Mouse (Mus musculus) heart, adult 2 months (tissue): ENCODE measurements around the gene Ms4a3. TPM values are rescaled to one million over a fixed set of nuclear protein-coding genes. Genes with fewer than 3 reads are reported as not detected.

Experiments used
- DNase-seq, 2 experiments: peaks; one replicate each; pipeline ENCODE4 v3.0.0; 2021
- H3K27ac ChIP-seq: fragments of 200-600 bp; 2 replicates; pipeline ENCODE4 v1.8.1; 2022
- H3K27me3 ChIP-seq: fragments of 200-500 bp; 2 replicates; pipeline ENCODE4 v1.6.1; 2012; ENCODE audit warnings: mild to moderate bottlenecking, low read length, inconsistent platforms, mixed read lengths; ENCODE audit not compliant: control insufficient read depth, insufficient read depth
- H3K36me3 ChIP-seq: fragments of 200-500 bp; 2 replicates; pipeline ENCODE4 v1.6.1; 2012; ENCODE audit warnings: low read length, inconsistent platforms; ENCODE audit not compliant: control insufficient read depth, insufficient read depth
- H3K4me1 ChIP-seq: fragments of 200-500 bp; 2 replicates; pipeline ENCODE4 v1.6.1; 2011; ENCODE audit warnings: low read length; ENCODE audit not compliant: control insufficient read depth, insufficient read depth
- H3K4me3 ChIP-seq: fragments of 200-600 bp; 2 replicates; pipeline ENCODE4 v1.8.1; 2022
- H3K79me2 ChIP-seq: fragments of 200-500 bp; replicated peaks from 2 replicates; pipeline ENCODE4 v1.6.1; 2012; ENCODE audit warnings: mild to moderate bottlenecking, inconsistent platforms, low read length, moderate library complexity, mixed read lengths; ENCODE audit not compliant: control insufficient read depth, insufficient read depth
- H3K9ac ChIP-seq: fragments of 200-500 bp; 2 replicates; pipeline ENCODE4 v1.6.1; 2012; ENCODE audit warnings: low read depth, mild to moderate bottlenecking, control low read depth, inconsistent platforms, low read length, mixed read lengths
- CTCF ChIP-seq: fragments of 200-600 bp; IDR thresholded peaks from 2 replicates; pipeline ENCODE4 v1.8.1; 2022; ENCODE audit warnings: antibody characterized with exemption, mild to moderate bottlenecking, moderate library complexity
- EP300 ChIP-seq: fragments of 200-500 bp; IDR thresholded peaks from 2 replicates; pipeline ENCODE4 v1.6.1; 2011; ENCODE audit warnings: low read depth, low read length, control low read depth; ENCODE audit not compliant: insufficient read depth
- POLR2A ChIP-seq: fragments of 200-500 bp; IDR thresholded peaks from 2 replicates; pipeline ENCODE4 v1.6.1; 2011; ENCODE audit warnings: mild to moderate bottlenecking, low read depth, low read length, control low read depth; ENCODE audit not compliant: insufficient read depth
- WGBS: fragments of 180-500 bp; shearing (Covaris S2); methylation state at CpG from one replicate; pipeline ENCODE4 v1.1.7; 2018; 5-methylcytosine and 5-hydroxymethylcytosine counted together
- intact Hi-C: fragments of 180-260 bp; cut with DNase I; formaldehyde crosslinking; loops from one replicate; pipeline ENCODE4 v1.15.1; 2025
- polyA plus RNA-seq: library from polyadenylated mRNA; depleted of rRNA; stranded (reverse); fragments of >200 nt; gene quantifications from 2 replicates; pipeline ENCODE4 v1.2.3, GENCODE M21; 2012
- total RNA-seq, 2 experiments: library from RNA; stranded (reverse); gene quantifications; 2 replicates each; pipeline ENCODE4 v1.2.3; 2021

The Ms4a3 gene
- total and polyA plus RNA-seq, 3 experiments: not detected

DNA sequence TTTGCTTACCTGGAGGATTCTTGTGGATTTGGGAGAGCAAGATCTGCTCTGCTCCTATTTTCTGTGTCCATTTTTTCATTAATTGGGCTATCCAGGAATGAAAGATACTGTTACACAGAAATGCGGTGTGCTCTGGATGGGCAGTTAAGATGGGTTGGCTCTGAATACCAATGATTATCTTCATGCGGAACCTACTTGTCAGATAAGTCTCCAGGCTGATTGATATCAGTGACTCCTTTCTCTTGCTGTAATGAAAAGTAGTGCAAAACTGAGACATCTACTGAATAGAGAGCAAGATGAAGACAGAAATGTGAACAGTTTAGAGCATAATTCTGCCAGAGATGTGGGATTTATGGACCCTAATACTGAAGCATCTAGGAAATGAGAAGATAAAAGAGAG lies 17.1 kb downstream of the Ms4a3 start, which contains the start of gene Ms4a2:
TSS of gene Ms4a2 (minus strand) at position 169 of the 400 bp plus-strand sequence.
- no peaks in the 10 kb centered on the region for H3K4me1 ChIP-seq
- no peaks in the 10 kb centered on the region for H3K36me3 ChIP-seq
- DNase-seq: no peak
- no peaks in the 10 kb centered on the region for H3K79me2 ChIP-seq
- H3K4me3 ChIP-seq: no peak within 1 kb of the TSS
- no peaks in the 10 kb centered on the region for H3K27me3 ChIP-seq
- WGBS: 82% methylated on average over 2 of the region's 2 CpGs
- intact Hi-C loops: no loop called here
- no peak within 1 kb of the TSS for H3K9ac ChIP-seq
- TF ChIP-seq POLR2A (no peak), CTCF (no peak), EP300 (no peak)
- H3K27ac ChIP-seq: no peak within 1 kb of the TSS

DNA sequence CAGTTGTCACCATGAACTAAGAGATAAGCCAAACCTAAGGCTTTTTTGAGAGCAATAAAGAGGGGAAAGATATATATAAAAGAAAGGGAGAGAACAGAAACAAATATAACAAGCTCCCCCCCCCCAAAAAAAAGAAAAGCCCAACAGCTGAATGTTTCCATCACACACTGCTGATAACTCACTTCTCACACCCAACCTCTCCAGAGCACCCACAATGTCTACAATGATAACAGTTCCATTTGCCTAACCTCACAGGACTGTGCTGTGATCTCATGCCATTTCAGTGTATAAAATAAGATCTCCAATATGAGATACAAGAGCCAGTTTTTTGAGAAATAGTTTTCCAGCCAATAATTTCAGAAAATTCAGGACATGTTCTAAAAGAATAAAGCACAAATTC lies 22.7 kb downstream of the Ms4a3 start:
- Histone ChIP-seq H3K79me2 (no peaks in the 10 kb centered on the region), H3K9ac (no peak overlapping the region), H3K4me1 (no peaks in the 10 kb centered on the region), H3K27ac (no peak overlapping the region), H3K27me3 (no peaks in the 10 kb centered on the region), H3K36me3 (no peaks in the 10 kb centered on the region), H3K4me3 (no peak overlapping the region)
- TF ChIP-seq CTCF: no peak
- TF ChIP-seq POLR2A: no peak
- TF ChIP-seq EP300: no peak
- DNase-seq: no peak
- intact Hi-C loops: loop anchor here (5.0 kb wide), 1 partner anchor 741 kb away; no protein-coding TSS in a partner anchor

DNA sequence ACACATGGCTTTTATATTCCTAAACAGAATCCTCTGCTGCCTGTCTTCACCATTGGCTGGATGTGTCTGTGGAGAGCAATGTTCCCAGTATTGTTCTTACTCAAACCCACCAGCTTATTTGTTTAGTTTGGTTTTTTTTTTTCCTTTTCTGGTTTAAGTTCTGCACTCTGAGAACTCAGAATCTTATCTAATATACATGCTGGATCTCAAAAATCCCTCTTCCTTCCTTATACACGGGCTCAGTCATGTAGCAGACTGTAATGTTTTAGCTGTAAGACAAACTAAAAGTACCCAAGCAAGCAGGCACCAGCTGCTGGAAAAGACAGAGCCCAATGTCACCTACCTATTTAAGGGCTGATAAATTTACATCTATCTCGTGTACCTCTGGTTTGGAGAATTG lies 25.8 kb downstream of the Ms4a3 start:
- TF ChIP-seq EP300 (no peak), CTCF (no peak), POLR2A (no peak)
- WGBS: 34% methylated on average over 2 of the region's 2 CpGs
- no peak for DNase-seq

DNA sequence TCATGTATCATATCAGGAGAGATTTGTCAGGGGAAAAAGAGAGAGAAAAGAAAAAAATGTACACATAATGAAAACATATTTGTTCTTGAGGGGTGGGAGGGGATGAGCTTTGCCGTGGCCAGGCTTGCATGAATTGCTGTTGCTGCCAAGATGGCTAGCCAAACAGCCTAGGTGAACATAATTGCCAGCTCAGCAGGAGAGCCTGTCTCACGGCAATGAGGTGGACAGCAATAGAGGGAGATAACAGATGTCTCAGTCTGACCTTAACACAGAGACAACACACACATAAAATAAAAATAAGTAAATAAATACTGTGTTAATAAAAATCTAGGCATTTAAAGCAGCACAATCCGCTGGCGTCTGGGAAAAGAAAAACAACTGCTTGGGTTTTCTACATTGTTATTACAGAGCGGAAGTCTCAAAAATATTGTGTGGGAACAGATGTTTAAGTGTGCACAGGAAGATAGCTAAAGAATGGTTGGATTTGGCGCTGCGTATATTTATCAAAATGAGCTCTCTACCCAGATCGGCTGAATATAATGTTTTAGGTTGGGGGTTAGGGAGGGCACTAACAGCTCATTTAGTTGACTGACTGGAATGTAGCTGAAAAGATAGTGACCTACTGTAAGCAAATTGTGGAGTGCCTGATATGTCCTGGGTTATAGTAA lies 26.7 kb downstream of the Ms4a3 start:
- Histone ChIP-seq H3K36me3 (no peaks in the 10 kb centered on the region), H3K4me1 (no peaks in the 10 kb centered on the region), H3K9ac (no peak overlapping the region), H3K4me3 (no peak overlapping the region), H3K27me3 (no peaks in the 10 kb centered on the region), H3K27ac (no peak overlapping the region), H3K79me2 (no peaks in the 10 kb centered on the region)
- TF ChIP-seq EP300: no peak
- TF ChIP-seq POLR2A: no peak
- TF ChIP-seq CTCF: no peak
- no peak for DNase-seq
- intact Hi-C loops: loop anchor here (5.0 kb wide), 1 partner anchor 153 kb away; no protein-coding TSS in a partner anchor
- WGBS: 51% methylated on average over 8 of the region's 8 CpGs

More for the DNA sequence above, 25.8 kb downstream of the Ms4a3 start:
- Histone ChIP-seq H3K4me1 (no peaks in the 10 kb centered on the region), H3K36me3 (no peaks in the 10 kb centered on the region), H3K27ac (no peak overlapping the region), H3K4me3 (no peak overlapping the region), H3K27me3 (no peaks in the 10 kb centered on the region), H3K79me2 (no peaks in the 10 kb centered on the region), H3K9ac (no peak overlapping the region)
- intact Hi-C loops: loop anchor here (5.0 kb wide), 2 partner anchors 152 to 738 kb away; no protein-coding TSS in a partner anchor

DNA sequence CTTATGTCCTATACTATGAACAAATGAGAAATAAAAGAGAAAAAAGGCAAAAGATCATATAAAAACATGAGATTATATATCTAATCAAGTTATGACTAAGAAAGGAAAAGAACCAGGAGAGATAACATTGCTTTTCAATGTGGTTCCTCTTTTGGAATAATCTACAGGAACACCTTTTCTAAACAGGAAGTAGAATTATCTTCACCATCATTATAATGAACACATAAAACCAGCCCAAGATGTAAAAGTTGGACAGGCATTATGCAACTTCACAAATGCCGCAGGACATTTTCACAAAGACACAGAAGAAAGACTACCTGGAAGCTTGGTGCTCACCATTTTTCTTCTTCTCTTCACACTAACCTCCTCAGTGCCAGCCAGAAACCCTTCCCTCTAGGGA lies 27.6 kb downstream of the Ms4a3 start:
- Histone ChIP-seq H3K79me2 (no peaks in the 10 kb centered on the region), H3K9ac (no peak overlapping the region), H3K4me1 (no peaks in the 10 kb centered on the region), H3K4me3 (no peak overlapping the region), H3K27me3 (no peaks in the 10 kb centered on the region), H3K27ac (no peak overlapping the region), H3K36me3 (no peaks in the 10 kb centered on the region)
- no peak for DNase-seq
- 84% methylated on average over 1 of the region's 1 CpGs for WGBS
- no peak for TF ChIP-seq EP300
- no peak for TF ChIP-seq POLR2A
- TF ChIP-seq CTCF: no peak
- intact Hi-C loops: loop anchor here (5.0 kb wide), 1 partner anchor 154 kb away; no protein-coding TSS in a partner anchor

DNA sequence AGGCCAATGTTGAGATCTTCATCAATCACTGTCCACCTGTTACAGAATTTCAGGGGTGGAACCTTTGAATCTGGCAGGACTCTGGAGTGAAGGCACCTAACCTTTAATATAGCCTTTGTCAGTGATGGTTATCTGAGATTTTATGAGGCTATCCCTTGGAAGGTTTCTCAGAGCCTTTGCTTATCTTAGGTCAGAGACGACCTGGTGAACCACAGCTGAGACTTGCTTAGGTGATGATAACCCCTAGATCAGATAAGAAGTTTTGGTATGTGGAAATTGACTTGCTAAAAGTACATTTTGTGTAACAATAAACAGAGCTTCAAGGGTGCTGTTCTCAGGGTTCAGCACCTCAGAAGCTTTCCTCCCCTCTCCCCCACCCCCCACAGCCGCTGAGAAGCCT lies 28.4 kb downstream of the Ms4a3 start:
- no peak overlapping the region for H3K4me3 ChIP-seq
- TF ChIP-seq CTCF (no peak), EP300 (no peak), POLR2A (no peak)
- no peaks in the 10 kb centered on the region for H3K4me1 ChIP-seq
- 56% methylated on average over 2 of the region's 2 CpGs for WGBS
- H3K27me3 ChIP-seq: no peaks in the 10 kb centered on the region
- H3K36me3 ChIP-seq: no peaks in the 10 kb centered on the region
- intact Hi-C loops: loop anchor here (5.0 kb wide), 1 partner anchor 155 kb away; no protein-coding TSS in a partner anchor
- H3K79me2 ChIP-seq: no peaks in the 10 kb centered on the region
- no peak overlapping the region for H3K27ac ChIP-seq
- no peak overlapping the region for H3K9ac ChIP-seq
- DNase-seq: no peak
